Mouse (Mus musculus): Measurements from ENCODE around the gene Ptov1. TPM values are rescaled to one million over a fixed set of nuclear protein-coding genes. Genes with fewer than 3 reads are reported as not detected.

Ptov1 gene
- polyA plus RNA-seq, 1 experiment from 2014 or later = 404 TPM

DNA sequence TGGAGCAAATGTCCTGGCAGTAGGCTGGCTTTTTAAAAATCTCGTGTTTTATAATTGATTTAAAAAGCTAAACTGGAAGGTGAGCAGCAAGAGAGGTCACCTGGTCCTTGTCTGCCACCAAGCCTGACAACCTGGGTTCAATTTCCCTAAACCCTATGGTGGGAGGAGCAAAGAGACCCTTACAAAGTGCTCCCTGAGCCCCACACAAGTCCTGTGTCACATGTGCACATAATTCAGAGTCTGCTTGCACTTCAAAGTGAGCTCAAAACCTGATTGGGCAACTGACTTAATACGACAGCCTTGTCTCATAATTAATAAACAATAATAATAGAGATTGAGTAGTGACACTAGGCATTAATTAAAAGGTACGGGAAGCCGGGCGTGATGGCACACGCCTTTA lies 1.0 kb upstream of the Ptov1 start:
- 82% methylated on average over 6 of the region's 6 CpGs for WGBS
- peak overlapping the region; percentile 71 for H3K4me3 ChIP-seq (ENCODE audit: low read length)
- H3K4me2 ChIP-seq (replicated peaks; ENCODE audit: low read depth, low read length) = peak overlapping the region; percentile 91
- H3K4me1 ChIP-seq (ENCODE audit: insufficient read depth, low read length) = peaks cover 34% of the 10 kb centered on the region
- no peaks in the 10 kb centered on the region for H3K9me3 ChIP-seq (ENCODE audit: low read length)
- peak overlapping the region; percentile 100 for H3K27ac ChIP-seq (ENCODE audit: low read length)
- H3K36me3 ChIP-seq (ENCODE audit: insufficient read depth, low read length) = peaks cover under 1% of the 10 kb centered on the region; the same call in 1 of the 2 replicates
- no peaks in the 10 kb centered on the region for H3K27me3 ChIP-seq (ENCODE audit: insufficient read depth, low read length)
- peak overlapping the region; percentile 100 for H3K9ac ChIP-seq (replicated peaks; ENCODE audit: low read length)
- no peak for ATAC-seq (ENCODE audit: low FRiP score, low TSS enrichment)

DNA sequence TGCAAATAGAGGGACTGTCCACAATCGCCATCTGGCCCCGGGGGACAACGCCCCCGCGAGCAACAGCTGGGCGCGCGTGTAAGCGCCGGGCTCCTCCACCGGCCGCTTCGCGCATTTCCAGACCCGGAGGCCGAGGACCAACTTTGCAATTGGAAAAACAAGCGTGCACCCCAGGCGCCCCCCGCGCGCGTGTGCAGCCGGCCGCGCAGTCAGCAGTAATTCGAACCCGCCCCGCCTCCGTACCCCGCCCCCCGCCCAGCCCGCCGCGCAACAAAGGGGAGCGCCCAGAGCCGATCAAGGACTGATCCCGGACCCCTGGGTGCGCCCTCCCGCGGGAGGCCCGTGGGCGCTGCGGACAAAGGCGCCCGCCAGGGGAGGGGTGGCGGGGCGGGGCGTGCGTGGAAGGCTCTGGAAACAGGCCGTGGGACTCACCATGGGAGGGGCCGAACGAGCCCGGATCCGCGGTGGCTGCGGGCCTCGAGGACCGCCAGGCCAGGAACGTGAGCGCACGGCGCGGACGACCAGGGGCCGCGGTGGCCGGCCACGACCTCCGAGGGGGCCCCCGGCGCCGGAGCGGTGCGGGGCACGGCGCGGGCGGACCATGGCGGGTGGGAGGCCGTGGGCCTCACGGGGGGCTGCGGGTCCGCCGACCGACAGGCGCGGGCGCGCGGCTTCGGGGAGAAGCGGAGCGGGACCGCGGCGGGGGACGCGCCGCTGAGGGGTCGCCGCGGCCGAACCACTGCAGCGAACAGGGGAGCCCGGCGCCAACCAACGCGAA lies 480 bp downstream of the Ptov1 start:
- Histone ChIP-seq H3K9ac (replicated peaks; ENCODE audit: low read length) (peak overlapping the region; percentile 100), H3K36me3 (ENCODE audit: insufficient read depth, low read length) (peaks cover 13% of the 10 kb centered on the region), H3K27ac (ENCODE audit: low read length) (peak overlapping the region; percentile 100), H3K9me3 (ENCODE audit: low read length) (no peaks in the 10 kb centered on the region), H3K27me3 (ENCODE audit: insufficient read depth, low read length) (no peaks in the 10 kb centered on the region), H3K4me3 (ENCODE audit: low read length) (peak overlapping the region; percentile 71), H3K4me1 (ENCODE audit: insufficient read depth, low read length) (peaks cover 47% of the 10 kb centered on the region), H3K4me2 (replicated peaks; ENCODE audit: low read depth, low read length) (peak overlapping the region; percentile 91)
- ATAC-seq (ENCODE audit: low FRiP score, low TSS enrichment) = peak; percentile 69
- whole genome bisulfite sequencing = under 1% methylated on average over 68 of the region's 108 CpGs

DNA sequence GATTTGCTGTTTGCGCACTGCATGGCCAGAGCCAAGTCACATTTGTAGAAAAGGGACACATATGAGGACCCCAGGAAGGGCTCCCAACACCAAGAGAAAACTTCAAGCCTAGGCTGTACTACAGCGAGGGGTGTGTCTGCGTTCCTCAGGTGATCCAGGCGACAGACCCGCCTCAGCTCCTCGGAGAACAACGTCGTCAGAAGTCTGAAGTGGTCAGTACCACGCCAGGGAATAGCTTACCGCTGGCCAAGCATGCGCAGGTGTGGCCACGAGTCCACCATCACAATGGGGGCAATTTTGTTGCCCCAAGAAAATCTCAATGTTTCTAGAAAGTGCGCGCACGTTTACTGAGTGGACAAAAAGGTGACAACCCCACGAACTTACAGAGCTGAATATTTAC lies 1.1 kb downstream of the Ptov1 start:
- no peak for ATAC-seq (ENCODE audit: low FRiP score, low TSS enrichment)
- WGBS = 5% methylated on average over 16 of the region's 16 CpGs
- Histone ChIP-seq H3K4me3 (ENCODE audit: low read length) (peak overlapping the region; percentile 71), H3K36me3 (ENCODE audit: insufficient read depth, low read length) (peaks cover 19% of the 10 kb centered on the region), H3K27me3 (ENCODE audit: insufficient read depth, low read length) (no peaks in the 10 kb centered on the region), H3K27ac (ENCODE audit: low read length) (peak overlapping the region; percentile 100), H3K9ac (replicated peaks; ENCODE audit: low read length) (peak overlapping the region; percentile 100), H3K4me1 (ENCODE audit: insufficient read depth, low read length) (peaks cover 47% of the 10 kb centered on the region), H3K9me3 (ENCODE audit: low read length) (no peaks in the 10 kb centered on the region), H3K4me2 (replicated peaks; ENCODE audit: low read depth, low read length) (peak overlapping the region; percentile 91)

DNA sequence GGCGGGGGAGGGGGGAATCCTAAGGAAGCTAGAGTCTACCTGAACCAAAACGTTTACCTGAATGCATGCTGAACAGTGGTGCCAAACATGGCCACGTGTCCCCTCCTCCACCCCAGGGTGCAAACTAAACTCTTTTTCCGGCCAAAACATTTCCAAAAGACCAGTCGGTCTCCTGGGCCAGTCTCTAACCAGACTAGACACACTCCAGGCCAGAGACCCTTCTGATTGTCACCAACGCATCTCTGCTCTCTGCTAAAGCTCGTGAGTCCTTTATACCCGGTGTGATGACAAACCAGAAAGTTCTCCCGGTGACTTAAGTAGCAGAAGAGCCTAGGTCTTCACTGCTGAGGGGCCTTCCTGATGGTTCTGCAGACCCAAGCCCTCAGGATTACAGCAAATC lies 1.8 kb downstream of the Ptov1 start:
- Histone ChIP-seq H3K4me1 (ENCODE audit: insufficient read depth, low read length) (peaks cover 47% of the 10 kb centered on the region), H3K4me2 (replicated peaks; ENCODE audit: low read depth, low read length) (peak overlapping the region; percentile 91), H3K4me3 (ENCODE audit: low read length) (peak overlapping the region; percentile 71), H3K9ac (replicated peaks; ENCODE audit: low read length) (peak overlapping the region; percentile 100), H3K36me3 (ENCODE audit: insufficient read depth, low read length) (peaks cover 26% of the 10 kb centered on the region), H3K9me3 (ENCODE audit: low read length) (no peaks in the 10 kb centered on the region), H3K27ac (ENCODE audit: low read length) (peak overlapping the region; percentile 100; the same call in 1 of the 2 replicates), H3K27me3 (ENCODE audit: insufficient read depth, low read length) (no peaks in the 10 kb centered on the region)
- WGBS = 23% methylated on average over 9 of the region's 9 CpGs
- ATAC-seq (ENCODE audit: low FRiP score, low TSS enrichment) = no peak

DNA sequence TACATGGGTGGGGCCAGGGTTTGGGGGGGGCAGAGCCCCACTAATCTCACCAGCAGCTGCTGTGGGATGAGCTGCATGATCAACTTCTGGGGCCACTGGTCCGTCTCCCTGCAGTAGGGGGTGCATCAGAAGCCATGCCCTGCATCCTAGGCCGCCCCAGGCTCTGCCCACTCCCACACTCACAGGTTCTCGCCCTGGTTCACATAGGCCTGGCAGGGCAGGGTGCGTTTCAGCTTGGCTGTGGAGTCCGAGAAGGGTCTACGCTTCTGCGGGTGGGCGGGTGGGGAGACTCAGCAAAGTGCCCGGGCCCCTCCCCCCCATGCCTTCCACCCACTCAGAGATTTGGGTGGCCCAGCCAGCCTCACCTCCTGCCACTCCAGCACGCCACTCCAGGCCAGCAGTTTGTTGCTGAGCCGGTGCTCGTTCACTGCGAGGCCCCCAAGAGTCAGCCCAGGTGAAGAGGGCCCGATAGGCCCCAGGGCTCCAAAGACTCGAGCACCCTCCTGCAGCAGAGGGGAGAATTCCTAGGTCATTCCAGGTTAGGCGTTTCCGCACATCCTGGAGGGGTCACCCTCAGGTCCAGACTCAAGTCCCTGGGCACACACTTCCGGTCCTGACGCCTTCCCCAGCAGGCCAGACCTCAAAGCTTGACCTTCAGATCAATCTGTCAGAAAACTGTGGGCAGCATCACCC lies 2.4 kb downstream of the Ptov1 start:
- no peaks in the 10 kb centered on the region for H3K9me3 ChIP-seq (ENCODE audit: low read length)
- peak overlapping the region; percentile 46 for H3K27ac ChIP-seq (ENCODE audit: low read length)
- H3K9ac ChIP-seq (replicated peaks; ENCODE audit: low read length) = peak overlapping the region; percentile 100
- H3K4me3 ChIP-seq (ENCODE audit: low read length) = peak overlapping the region; percentile 71
- H3K27me3 ChIP-seq (ENCODE audit: insufficient read depth, low read length) = no peaks in the 10 kb centered on the region
- WGBS = 25% methylated on average over 19 of the region's 19 CpGs
- H3K4me2 ChIP-seq (replicated peaks; ENCODE audit: low read depth, low read length) = peak overlapping the region; percentile 91
- H3K36me3 ChIP-seq (ENCODE audit: insufficient read depth, low read length) = peaks cover 33% of the 10 kb centered on the region
- peaks cover 47% of the 10 kb centered on the region for H3K4me1 ChIP-seq (ENCODE audit: insufficient read depth, low read length)
- ATAC-seq (ENCODE audit: low FRiP score, low TSS enrichment) = no peak

DNA sequence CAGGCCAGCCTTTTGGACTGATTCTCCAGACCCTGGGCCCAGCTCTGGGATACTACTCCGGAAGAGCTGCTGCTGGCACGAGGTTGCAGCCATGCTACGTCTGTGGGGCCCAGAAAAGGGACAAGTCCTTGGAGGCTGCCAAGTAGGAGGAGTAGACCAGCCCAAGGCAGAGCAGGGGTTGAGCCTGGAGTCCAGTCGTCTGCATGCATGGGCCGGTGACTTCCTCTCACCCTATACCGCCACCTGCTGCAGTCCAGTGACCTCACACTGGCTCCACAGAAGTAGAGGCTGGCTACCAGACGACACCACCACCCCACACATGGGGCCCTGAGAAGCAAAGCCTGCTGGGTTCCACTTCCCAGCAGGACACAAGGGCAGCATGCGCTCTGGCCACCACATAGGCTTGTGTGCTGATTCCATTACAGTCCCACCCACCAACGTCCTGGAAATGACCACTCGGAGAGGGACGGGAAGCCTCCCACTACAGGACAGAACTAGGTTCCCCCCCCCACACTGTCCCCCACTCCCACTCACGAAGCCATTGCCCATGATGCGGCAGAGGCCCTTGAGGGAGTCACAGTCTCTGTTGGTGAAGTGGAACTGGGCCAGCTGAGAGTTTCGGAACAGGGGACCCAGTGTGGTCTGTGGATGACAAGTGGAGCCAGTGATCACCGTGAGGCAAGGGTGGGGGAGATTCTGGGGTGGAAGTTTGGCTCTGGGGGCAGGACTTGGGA lies 3.1 kb downstream of the Ptov1 start:
- Histone ChIP-seq H3K4me2 (replicated peaks; ENCODE audit: low read depth, low read length) (peak overlapping the region; percentile 91), H3K4me3 (ENCODE audit: low read length) (peak overlapping the region; percentile 71; the same call in 1 of the 2 replicates), H3K36me3 (ENCODE audit: insufficient read depth, low read length) (peaks cover 38% of the 10 kb centered on the region), H3K27me3 (ENCODE audit: insufficient read depth, low read length) (no peaks in the 10 kb centered on the region), H3K9ac (replicated peaks; ENCODE audit: low read length) (peak overlapping the region; percentile 100), H3K9me3 (ENCODE audit: low read length) (no peaks in the 10 kb centered on the region), H3K27ac (ENCODE audit: low read length) (peak overlapping the region; percentile 46), H3K4me1 (ENCODE audit: insufficient read depth, low read length) (peaks cover 47% of the 10 kb centered on the region)
- no peak for ATAC-seq (ENCODE audit: low FRiP score, low TSS enrichment)
- WGBS = 25% methylated on average over 15 of the region's 15 CpGs

DNA sequence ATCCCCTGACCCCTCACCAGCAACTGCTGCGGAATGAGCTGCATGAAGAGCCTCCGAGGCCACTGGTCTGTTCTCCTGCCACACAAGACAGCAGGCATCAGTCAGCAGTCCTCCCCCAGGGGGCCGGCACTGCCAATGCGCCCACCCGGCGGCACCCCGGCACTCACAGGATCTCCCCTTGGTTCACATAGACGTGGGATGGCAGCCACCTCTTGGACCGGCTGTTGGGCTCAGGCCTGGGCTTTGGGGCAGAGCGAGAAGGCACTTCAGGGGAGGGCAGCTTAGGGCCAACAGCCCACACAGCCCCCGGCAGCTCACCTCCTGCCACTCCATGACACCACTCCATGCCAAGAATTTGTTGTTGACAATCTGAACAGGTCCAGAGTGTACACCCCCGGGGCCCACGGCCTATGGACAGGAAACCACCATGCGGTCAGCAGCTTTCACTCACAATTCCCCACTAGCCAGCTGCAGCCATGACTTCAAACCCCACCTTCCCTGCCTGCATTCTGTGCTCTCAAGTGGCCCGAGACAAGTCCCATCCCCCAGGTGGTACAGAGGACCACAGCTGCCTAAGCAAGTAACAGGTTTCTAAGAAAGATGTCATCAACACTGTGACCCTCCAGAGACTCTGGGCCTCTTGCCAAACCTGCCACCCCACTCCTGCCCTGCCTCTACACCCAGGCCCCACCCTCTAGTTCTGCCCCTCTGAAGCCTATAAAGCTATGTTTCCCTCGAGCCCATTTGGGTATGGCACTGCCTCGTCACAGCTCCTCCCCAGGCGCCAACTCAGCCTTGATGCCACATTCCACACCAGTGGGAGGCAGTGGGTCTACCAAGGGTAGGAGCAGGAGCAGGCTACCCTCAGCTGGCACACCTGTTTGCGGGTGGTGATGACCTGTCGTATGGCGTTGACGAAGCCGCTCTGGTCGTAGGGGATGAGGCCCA lies 4.7 kb downstream of the Ptov1 start:
- Histone ChIP-seq H3K9me3 (ENCODE audit: low read length) (no peaks in the 10 kb centered on the region), H3K27me3 (ENCODE audit: insufficient read depth, low read length) (no peaks in the 10 kb centered on the region), H3K4me1 (ENCODE audit: insufficient read depth, low read length) (peaks cover 47% of the 10 kb centered on the region), H3K4me3 (ENCODE audit: low read length) (no peak overlapping the region), H3K4me2 (replicated peaks; ENCODE audit: low read depth, low read length) (no peak overlapping the region), H3K36me3 (ENCODE audit: insufficient read depth, low read length) (peaks cover 40% of the 10 kb centered on the region), H3K27ac (ENCODE audit: low read length) (no peak overlapping the region; the same call in 1 of the 2 replicates), H3K9ac (replicated peaks; ENCODE audit: low read length) (no peak overlapping the region)
- ATAC-seq (ENCODE audit: low FRiP score, low TSS enrichment) = no peak
- 77% methylated on average over 24 of the region's 24 CpGs for WGBS

DNA sequence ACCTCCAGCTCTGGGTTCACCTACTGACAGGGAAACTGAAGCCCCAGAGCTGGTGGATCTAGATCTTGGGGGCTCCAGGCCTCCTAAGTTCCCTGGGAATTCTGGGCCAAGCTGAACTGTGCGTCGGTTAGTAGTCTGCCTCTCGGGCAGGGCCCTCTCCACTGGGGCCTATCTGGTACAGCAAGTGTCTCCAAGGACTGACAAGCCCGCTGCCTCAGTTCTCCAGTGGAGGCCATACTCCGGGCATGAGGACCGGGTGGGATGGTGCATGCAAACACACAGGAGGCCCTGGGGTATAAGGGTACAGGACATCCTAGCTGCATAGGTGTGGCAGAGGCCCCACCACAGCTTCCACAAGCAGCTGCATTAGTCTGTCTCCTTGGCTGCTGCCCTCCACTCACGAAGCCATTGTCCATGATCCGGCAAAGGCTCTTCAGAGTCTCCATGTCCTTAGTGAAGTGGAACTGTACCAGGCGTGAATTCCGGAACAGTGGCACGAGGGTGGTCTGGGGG lies 5.5 kb downstream of the Ptov1 start:
- Histone ChIP-seq H3K9ac (replicated peaks; ENCODE audit: low read length) (no peak overlapping the region), H3K27ac (ENCODE audit: low read length) (no peak overlapping the region), H3K36me3 (ENCODE audit: insufficient read depth, low read length) (peaks cover 40% of the 10 kb centered on the region), H3K4me3 (ENCODE audit: low read length) (no peak overlapping the region), H3K4me1 (ENCODE audit: insufficient read depth, low read length) (peaks cover 47% of the 10 kb centered on the region), H3K4me2 (replicated peaks; ENCODE audit: low read depth, low read length) (no peak overlapping the region), H3K27me3 (ENCODE audit: insufficient read depth, low read length) (no peaks in the 10 kb centered on the region), H3K9me3 (ENCODE audit: low read length) (no peaks in the 10 kb centered on the region)
- no peak for ATAC-seq (ENCODE audit: low FRiP score, low TSS enrichment)
- WGBS = 84% methylated on average over 11 of the region's 11 CpGs

DNA sequence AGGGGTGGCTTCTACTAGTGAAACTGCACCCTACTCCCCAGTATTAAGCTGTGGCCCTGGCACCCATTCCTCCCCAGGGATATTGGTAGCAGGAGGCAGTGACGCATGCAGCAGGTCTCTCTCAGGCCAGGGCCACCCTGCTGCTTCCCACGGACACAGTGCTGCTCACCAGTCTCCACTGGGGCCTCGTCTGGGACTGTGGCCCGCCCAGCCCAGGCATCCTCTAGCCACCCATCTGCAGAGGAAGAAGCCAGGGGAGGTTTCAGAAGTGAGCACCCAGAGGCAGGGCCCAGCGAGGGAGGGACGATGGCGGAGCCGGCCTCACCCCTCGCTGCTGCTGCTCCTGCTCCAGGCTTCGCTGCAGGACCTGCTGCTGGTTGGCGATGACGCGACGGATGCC lies 6.4 kb downstream of the Ptov1 start:
- WGBS = 87% methylated on average over 14 of the region's 14 CpGs
- Histone ChIP-seq H3K27ac (ENCODE audit: low read length) (no peak overlapping the region), H3K36me3 (ENCODE audit: insufficient read depth, low read length) (peaks cover 40% of the 10 kb centered on the region), H3K4me2 (replicated peaks; ENCODE audit: low read depth, low read length) (no peak overlapping the region), H3K9ac (replicated peaks; ENCODE audit: low read length) (no peak overlapping the region), H3K4me1 (ENCODE audit: insufficient read depth, low read length) (peaks cover 49% of the 10 kb centered on the region), H3K4me3 (ENCODE audit: low read length) (no peak overlapping the region), H3K9me3 (ENCODE audit: low read length) (no peaks in the 10 kb centered on the region), H3K27me3 (ENCODE audit: insufficient read depth, low read length) (no peaks in the 10 kb centered on the region)
- no peak for ATAC-seq (ENCODE audit: low FRiP score, low TSS enrichment)

Data from kidney, embryonic 16.5 days (tissue).